Mouse (Mus musculus): Measurements from ENCODE around the gene Jam3.

Gene Jam3

GRCm38 (mm10) chr9:27154763-27155530, at the start of gene Jam3:
TSS of gene Jam3 (minus strand) at chr9:27155421.
- DNase-seq, result peak; percentile 99

DNA sequence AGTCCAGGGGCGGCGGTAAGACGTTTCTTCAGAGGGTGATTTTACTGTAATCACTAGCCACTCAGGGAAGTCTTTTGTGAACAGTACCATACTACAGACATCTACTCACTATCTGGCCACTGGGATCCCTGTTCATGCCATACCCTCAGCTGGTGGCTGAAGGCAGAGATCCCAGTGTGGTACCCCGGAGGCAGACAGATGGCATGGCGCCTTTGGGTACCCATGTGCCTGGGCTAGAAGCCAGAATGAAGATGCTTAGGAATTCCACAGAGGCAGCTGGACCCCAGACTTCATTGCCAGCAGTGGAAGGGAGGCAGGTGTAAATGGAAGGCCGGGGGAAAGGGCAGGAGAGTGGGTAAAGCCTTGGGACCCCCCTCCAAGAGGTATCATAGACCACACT, 49.0 kb upstream of the Jam3 start:
- DNase-seq, result peak; percentile 59 to 71

DNA sequence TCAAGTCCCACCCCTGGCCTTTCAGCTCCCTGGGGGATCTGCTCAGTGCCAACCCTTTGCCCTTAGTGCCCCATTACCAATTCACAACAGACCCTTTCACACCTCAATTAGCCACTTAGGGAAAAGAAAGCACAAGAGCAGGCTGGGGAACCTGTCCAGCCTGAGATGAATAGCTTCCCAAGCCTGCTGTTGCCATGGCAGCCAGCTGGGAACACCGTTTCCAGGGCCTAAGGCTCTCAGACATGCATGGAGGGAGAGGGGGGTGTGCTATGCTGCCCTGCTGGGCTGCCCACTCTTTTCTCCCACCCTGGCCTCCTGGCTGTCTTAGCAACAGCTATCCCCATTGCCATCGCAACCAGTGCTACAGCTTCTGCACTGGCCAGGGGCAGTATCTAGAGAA, 47.9 kb upstream of the Jam3 start:
- peak; percentile 56 to 65 for DNase-seq

- DNase-seq, result no peak
Measured at GRCm38 (mm10) chr9:27201472-27202219, 46.4 kb upstream of the Jam3 start.

DNA sequence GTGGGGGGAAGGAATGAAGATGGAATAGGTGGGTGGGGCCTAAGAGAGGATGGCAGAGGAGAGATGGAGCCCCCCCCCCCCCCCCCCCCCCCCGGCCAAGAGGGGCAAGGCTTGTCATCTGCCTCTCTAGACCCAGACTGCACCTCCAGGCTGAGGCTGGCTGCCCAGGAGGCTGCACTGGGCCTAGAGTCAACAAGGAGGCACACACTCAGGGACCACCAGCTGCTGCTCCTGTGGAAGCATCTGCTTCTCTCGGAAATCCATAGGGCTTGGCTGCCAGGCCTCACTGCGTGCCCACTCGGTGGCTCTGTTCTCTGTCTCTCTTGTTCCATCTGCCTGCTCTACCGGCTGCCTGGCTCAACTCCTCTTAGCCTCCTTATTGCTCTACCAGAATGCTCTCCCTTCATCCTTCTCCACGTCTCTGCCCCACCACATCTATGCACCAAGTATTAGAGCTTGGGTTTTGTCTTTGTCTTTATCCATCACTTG, 38.4 kb upstream of the Jam3 start:
- peak; percentile 91 to 94 for DNase-seq

GRCm38 (mm10) chr9:27192761-27193591, 37.8 kb upstream of the Jam3 start:
- peak; percentile 60 to 67 for DNase-seq

DNA sequence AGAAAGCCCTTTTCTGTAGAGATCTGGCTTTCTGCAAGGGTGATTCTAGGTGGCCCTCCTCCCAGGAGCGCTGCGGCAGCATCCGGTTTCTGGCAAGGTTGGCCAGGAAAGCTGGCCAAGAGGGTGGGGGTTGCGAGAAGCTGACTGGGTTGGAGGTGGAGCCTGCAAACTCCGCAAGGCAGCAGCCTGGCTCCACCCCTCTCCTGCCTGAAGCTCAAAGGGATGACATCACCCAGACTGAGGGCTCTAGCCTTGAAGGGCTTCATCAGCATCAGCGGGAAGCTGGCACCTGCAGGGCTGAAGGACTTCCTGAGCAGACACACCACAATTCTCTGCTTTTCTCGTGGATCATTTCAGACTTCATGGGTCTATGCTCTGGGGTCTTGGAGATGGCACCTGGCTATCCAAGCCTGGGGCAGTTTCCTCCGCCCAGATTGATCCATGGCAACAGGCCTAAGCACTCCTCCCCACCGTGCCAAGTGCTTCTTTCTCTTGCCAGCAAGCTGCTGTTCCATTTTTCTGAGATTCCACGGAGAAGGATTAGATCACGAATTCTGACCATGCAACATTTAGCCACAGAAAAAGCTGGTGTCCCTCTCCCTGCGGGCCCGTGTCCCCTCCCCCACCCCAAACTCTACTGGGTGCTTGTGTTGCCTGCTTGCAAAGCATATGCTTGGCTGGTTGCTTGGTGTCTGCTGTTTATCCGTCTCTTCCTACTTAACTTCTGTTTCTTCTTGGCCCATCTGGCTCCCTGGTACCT, 37.0 kb upstream of the Jam3 start:
- DNase-seq, result peak; percentile 94 to 96

DNA sequence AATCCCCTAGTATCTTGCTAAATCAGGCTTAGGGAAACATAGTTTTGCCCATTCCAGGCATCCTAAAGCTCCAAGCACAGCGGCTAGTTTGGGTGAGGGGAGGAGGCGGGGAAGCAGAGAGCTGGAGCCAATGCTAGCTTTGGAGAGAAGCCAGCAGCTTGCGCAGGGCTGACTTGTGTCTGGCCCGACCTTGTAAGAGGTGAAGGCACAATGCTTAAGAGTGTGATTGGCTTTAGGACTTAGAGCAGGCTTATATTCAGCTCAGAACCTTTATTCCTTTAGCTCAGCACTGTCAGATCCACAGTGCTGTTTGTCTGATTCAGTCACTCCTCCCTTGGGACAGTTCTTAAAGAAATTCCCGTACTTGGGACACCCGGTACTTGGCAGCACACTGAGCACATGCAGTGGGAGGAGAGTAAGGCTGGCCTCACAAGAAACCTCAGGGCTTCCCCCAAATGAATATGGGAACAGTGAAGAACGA, 36.3 kb upstream of the Jam3 start:
- DNase-seq, result peak; percentile 91 to 93

GRCm38 (mm10) chr9:27190461-27190860, 35.2 kb upstream of the Jam3 start:
- peak in 1 of 2 experiments; percentile 28 for DNase-seq

GRCm38 (mm10) chr9:27189306-27189705, 34.1 kb upstream of the Jam3 start:
- DNase-seq, result peak; percentile 48 to 63

DNA sequence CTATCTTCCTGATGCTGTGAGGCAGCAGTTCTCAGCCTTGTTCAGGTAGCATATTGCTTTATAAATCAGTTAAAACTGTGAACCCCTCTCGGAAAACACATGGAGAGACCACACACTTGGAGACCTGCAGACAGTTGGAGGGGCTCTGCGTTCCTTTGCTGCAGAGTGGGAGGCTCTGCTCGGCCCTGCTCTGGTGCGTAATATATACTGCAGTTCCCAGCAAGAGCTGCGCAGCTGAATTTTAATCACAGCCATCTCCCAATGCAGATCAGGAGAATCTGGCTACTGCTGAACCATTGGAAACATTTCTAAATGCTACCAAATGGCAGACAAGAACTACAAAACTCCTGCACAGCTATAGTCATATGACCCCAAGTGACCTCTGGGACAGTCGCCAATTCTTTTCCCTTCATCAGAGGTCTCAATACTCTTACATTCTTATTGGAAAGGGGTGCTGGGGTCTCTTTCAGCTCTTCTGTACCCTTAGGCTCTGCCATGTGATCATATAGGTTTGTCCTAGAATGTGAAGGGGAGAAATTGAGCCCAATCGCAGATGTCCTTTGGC, 33.5 kb upstream of the Jam3 start:
- DNase-seq, result peak in 1 of 2 experiments; percentile 33

GRCm38 (mm10) chr9:27185820-27186219, 30.6 kb upstream of the Jam3 start:
- no peak for DNase-seq

- DNase-seq, result no peak
Measured at GRCm38 (mm10) chr9:27182087-27182486, 26.9 kb upstream of the Jam3 start.

GRCm38 (mm10) chr9:27180492-27180891, 25.3 kb upstream of the Jam3 start:
- DNase-seq, result peak; percentile 53 to 55

DNA sequence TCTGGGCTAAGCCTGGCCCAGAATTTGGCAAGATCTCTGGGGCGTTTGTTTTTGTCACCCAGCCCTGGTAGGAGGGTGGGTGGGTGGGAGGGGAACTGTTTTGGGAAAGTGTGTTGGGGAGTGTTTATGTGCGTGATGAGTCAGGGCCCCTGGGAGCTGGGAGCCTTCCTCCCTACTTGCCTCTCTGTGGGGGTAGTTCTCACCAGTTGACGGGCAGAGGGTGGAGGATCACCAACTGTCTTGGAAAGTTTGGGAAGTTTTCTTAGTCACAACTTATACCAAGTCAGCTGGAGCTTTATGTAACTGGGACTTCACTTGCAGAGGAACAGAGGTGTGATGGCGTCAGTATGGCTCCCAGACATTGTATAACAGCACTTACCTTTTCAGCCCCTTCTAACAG, 23.7 kb upstream of the Jam3 start:
- no peak for DNase-seq

DNA sequence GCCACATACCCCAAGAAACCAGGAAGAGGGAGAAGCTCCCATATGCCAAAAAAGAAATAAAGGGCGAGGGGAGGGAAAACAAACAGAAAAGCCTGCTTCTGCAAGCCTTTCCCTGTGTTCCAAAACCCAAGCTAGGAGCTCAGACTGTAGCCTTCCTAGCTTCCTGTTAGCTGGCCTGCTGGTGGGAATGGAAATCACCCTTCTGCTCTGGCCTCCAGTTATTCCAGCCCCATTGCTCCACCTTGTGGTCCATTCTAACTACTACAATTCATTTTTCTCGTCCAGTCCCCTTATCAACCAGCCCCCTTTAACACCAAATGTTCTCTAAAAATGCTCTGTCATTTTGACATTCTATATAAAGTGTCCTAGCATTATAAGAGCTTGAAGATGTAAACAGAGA, 20.9 kb upstream of the Jam3 start:
- peak; percentile 87 to 92 for DNase-seq

DNA sequence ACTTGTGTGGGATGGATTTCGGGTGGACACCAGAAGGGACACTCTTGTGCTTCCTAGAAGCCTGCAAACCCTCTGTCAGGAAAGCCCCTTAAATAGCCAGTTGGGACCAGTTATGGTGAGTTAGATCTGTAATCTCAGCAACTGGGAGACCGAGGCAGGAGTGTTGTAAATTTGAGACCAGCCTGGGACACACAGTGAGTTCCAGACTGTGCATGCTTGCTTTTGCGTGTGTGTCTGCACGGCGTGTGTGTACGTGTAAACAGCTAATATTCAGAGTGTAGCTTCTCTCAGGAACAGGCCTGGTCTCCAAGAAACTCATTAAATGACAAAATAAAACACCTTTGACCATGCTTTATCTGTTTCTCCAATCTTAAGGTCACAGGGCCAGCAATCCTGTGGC, 20.5 kb upstream of the Jam3 start:
- no peak for DNase-seq

DNA sequence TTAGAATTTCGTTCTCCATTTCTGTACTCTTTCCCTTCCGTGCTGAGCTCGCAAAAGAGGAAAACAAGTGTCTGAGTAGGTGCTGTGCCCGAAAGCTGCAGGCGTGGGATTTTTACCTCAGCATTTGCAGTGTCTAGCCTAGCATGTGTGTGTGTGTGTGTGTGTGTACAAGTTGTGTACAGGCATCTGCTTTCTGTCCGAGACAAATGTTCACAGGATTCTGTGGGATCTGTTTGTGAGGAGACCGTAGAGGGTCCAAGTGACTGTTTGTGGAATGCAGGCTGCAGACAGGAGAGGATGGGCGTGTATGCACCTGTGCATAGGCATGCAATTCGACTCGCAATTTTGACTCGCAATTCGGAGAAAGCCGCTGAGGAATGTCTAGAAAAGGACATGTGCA, 20.0 kb upstream of the Jam3 start:
- no peak for DNase-seq

DNA sequence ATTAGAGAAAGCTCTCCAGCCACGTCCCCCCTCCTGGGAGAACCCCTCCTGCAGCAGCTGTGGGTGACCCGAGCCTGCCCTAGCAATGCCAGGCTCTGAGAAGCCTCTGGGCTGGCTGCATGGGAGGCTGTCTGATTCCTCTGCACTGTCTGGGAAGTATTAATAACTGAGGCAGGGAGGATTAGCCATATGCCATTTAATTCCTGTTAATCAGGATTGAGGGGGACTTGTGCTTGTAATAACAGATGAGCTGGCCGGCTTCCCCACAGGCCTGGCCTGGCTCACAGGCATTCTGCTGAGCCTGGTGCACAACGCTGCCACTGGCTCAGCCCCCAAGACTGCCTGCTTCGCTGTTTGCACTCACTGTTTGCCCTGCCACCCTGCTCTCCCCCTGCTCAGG, 18.9 kb upstream of the Jam3 start:
- DNase-seq, result peak; percentile 85 to 92

- no peak for DNase-seq
Measured at GRCm38 (mm10) chr9:27173646-27174045, 18.4 kb upstream of the Jam3 start.

GRCm38 (mm10) chr9:27172839-27173238, 17.6 kb upstream of the Jam3 start:
- no peak for DNase-seq

GRCm38 (mm10) chr9:27170726-27171125, 15.5 kb upstream of the Jam3 start:
- no peak for DNase-seq

Data from cerebellum, postnatal 10 days (tissue).